Mouse (Mus musculus): Measurements from ENCODE around the gene Map2k1.

Gene Map2k1

DNA sequence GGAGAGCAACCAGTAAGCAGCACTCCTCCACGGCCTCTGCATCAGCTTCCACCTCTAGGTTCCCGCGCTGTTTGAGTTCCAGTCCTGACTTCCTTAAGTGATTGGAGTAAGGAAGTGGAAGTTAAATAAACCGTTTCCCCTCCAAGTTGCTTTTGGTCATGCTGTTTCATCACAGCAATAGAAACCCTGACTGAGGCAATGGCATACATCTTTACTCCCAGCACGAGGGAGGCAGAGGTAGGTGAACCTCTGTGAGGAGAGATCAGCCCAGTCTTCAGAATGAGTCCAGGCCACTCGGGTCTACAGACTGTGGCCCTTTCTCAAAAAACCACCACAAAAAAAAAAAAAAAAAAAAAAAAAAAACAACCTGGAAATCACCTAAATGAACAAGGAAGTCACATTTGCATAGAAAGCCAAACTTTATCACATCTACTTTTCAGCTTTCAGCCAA lies 11.0 kb downstream of the Map2k1 start:
- DNase-seq: peak; percentile 24

DNA sequence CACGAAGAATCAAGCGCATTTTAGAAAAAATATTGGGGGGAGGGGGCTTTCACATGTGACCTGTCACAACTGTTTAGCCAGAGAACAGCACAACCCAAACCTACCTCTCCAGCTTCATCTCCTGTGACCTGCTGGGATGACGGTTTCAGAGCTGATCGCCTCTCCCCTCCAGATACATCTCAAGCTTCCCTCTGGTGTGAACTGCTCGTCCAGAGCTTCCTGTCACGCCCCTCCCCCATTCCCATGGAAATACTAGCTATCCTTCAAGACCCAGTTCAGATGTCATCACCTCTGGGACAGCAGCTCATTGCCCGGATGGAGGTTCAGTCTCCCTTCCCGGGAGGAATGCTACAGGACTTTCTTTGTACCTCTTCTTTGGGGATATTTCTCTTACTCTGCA lies 12.8 kb downstream of the Map2k1 start:
- DNase-seq: peak; percentile 67

DNA sequence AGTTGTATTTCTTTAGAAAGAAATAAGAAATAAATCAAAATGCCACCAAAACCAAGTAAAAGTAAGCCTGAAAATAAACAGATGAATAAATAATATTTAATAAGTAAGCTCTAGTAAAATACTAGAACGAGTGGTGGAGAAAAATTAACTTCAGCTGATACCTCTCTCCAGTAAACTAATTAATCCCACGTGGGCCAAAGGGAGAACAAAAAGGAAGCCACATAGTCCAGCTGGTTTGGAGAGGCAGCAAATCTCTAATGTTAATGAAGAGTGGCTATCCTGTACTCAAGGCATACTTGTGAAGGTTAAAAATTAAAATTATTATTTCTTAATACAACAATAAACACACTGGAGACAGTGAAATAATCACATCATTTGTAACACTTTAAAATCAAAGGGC lies 13.3 kb downstream of the Map2k1 start:
- DNase-seq: no peak

DNA sequence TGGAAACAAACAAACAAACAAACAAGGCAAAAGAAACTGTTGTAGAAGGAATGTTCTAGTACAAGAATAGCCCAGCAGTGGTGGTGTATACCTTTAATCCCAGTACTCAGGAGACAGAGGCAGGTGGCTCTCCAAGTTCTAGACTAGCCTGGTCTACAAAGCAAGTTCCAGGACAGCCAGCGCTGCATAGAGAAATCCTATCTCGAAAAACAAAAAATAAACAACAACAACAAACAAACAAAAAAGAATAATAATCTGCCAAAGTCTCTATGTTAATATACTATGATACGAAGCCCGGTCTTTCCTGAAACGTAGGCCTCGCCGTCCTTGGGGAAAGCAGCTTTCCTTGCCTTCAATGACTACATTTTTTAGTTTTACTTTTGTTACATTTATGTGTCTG lies 17.4 kb downstream of the Map2k1 start:
- DNase-seq: no peak

GRCm38 (mm10) chr9:64234768-64235435 lies 18.5 kb downstream of the Map2k1 start, which contains the start of gene Uchl4:
TSS of gene Uchl4 (plus strand) at chr9:64235201.
- no peak for DNase-seq

DNA sequence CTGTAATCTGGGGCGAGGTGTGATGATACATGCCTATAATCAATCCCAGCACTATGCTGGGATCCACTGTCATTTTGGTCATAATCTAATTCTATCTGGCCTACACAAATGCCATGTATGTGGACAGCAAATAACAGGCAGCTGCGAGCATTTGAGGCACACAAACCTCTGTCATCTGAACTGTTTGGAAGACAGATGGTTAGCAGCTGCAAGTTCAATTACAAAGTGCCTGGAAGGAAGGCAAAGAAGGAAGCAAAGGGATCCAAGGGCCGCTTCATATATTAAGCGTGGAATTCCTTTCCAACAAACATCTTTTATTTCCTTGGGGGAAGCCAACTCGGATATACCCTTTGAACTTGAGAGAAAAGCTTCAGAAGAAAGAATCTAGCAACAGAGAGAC lies 19.8 kb downstream of the Map2k1 start:
- DNase-seq: peak; percentile 68

- DNase-seq: peak; percentile 67
Measured at GRCm38 (mm10) chr9:64232257-64232957, 21.0 kb downstream of the Map2k1 start.

DNA sequence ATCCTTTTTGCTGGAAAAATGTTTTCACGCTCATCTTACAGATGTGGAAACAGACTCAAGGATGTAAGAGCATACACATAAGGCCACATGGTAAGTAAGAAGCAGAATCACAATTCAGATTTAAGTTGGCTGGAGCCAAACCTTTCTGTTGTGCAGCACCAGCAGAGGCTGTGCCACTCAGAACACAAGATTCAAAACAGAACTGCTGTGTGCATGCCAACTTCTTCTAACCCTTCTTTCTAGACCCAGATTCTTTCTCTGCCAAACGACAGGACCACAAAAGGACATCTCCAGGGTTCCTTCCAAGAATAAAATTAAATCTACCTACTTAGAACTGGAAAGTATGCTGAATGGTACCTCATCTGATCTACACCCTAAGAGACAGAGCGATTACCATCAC lies 21.8 kb downstream of the Map2k1 start:
- no peak for DNase-seq

- DNase-seq: peak; percentile 21
Measured at GRCm38 (mm10) chr9:64231171-64231570, 22.3 kb downstream of the Map2k1 start.

- no peak for DNase-seq
Measured at GRCm38 (mm10) chr9:64228972-64229371, 24.5 kb downstream of the Map2k1 start.

DNA sequence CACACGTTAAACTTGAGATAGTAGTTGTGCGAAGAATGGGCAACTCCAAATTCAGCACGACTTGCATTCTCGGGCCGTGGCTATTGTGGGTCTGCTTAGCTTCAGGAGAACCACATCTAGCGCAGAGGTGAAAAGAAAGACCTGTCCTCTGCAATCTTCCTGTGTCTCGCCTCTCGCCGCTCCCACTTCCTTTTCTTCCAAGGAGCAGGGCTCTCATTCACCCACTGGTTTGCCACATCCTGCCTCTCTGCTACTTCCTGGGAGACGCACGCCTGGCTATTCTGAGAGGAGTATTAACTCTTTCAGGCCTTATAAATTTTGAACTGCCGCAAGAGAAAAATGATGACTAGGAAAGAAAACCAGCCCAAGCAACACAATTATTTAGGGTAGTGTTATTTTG lies 25.7 kb downstream of the Map2k1 start:
- peak; percentile 11 for DNase-seq

GRCm38 (mm10) chr9:64225805-64226204 lies 27.6 kb downstream of the Map2k1 start:
- DNase-seq: no peak

- no peak for DNase-seq
Measured at GRCm38 (mm10) chr9:64222098-64222497, 31.3 kb downstream of the Map2k1 start.

- no peak for DNase-seq
Measured at GRCm38 (mm10) chr9:64221480-64221879, 32.0 kb downstream of the Map2k1 start.

DNA sequence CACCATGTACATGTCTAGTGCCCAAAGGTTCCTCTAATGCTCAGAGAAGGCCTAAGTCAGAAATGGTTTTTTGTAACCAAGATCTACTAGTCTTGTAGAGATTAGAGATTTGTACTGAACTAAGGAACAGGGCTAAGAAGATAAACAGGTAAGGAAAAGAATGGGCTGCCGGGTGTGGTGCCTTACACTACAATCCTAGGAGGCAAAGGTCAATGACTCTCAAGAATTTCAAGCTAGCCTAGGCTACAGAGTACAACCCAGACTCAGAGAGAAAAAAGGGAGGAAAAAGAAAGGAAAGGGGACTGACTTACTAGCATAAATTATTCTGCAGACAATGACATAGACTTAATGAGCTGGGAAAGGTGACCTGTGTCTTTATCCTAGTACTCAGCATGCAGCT lies 32.8 kb downstream of the Map2k1 start:
- DNase-seq: no peak

DNA sequence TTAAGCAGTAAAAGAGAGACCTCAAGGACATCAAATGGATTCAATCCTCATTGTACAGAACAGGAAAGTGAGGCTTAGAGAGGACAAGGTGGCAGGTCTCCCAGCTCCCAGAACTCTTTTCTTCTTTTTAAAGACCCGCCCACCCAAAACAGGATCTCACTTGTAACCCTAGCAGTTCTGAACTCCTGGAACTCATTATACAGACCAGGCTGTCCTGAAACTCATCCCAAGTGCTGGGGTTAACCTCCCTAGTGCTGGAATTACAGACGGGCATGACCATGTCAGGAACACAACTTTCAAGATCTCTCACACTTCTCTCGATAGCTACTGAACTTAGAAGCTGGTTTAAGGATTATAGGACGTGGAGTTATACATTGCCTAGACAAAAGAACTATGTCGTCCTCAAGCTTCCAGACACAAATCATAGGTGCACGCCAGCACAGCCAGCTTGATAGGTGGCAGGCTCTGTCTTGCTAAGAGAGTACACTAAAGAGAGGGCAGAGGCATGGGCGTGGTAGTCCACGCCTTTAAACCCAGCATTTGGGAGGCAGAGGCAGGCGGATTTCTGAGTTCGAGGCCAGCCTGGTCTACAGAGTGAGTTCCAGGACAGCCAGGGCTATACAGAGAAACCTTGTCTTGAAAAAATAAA lies 33.5 kb downstream of the Map2k1 start:
- DNase-seq: no peak

DNA sequence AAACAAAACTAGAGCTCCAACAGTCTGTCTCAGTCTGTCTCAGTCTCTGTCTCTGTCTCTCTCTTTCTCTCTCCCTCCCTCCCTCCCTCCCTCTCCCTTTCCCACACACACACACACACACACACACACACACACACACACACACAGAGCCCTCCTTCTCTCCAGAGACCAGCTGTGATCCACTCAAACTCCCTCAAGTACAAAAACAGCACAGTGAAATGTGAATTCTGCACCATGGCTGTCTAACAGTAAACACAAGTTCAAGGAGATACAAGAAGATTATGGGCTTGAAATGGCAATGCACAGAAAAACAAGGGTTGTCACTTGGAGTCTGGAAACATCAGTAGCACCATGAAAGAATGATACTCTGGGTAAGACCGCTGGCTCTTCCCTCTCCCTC lies 34.1 kb downstream of the Map2k1 start:
- no peak for DNase-seq

DNA sequence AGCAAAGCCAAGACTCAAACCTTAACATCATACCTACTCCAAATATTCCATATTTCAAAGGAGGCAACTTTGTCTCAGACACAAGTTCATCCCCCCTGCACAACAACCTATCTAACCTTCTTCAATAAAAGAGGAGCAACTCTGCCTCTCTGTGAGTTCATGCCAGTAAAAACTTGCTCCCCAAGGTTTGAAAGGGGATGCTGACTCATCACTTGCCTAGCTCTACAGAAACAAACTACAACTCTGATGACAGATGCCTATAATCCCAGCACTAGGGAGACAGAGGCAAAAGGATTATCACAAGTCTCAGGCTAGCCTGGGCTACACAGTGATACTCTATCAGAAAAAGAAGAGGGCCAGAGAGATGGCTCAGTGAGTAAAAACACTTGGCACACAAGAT lies 35.5 kb downstream of the Map2k1 start:
- no peak for DNase-seq

GRCm38 (mm10) chr9:64216641-64217040 lies 36.8 kb downstream of the Map2k1 start:
- no peak for DNase-seq

GRCm38 (mm10) chr9:64216090-64216489 lies 37.3 kb downstream of the Map2k1 start:
- DNase-seq: no peak

- DNase-seq: no peak
Measured at GRCm38 (mm10) chr9:64214452-64214851, 39.0 kb downstream of the Map2k1 start.

DNA sequence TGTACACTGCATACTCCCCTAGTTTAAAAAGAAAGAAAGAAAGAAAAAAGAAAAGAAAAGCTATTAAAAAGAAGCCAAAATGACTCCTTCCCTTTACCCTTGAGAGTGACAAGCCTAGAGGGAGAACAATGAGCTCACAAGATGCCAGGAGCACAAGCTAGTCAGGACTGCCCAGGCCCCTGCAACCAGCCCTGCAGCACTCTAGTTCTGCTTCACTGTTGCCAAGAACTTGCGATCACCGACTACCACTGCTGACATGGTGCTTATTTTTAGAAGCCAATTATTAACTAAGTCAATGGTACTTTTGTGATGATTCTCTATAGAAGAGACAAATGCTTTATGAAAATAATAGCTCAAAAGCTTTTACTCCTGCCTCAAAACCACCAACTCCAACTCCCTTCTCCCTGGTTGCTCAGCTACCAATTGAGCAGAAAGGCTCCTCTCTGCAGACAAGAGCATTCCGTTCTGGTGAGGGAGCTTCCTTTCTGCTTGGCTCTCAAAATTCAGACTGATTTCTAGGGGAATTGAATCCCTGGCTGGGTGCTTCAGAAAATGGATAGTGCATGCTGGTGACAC lies 45.8 kb downstream of the Map2k1 start:
- DNase-seq: no peak

GRCm38 (mm10) chr9:64202866-64203265 lies 50.6 kb downstream of the Map2k1 start:
- DNase-seq: no peak

GRCm38 (mm10) chr9:64202331-64202730 lies 51.1 kb downstream of the Map2k1 start:
- no peak for DNase-seq
